Mouse (Mus musculus) CH12.LX (cell line): Measurements from ENCODE around the gene Chd4.

ENCODE experiments used
- CHD1 ChIP-seq: IDR thresholded peaks from 2 replicates; pipeline ENCODE4 v1.6.1; 2012; ENCODE audit warnings: low read depth, low read length, improper control_type of control experiment, inconsistent platforms
- CHD2 ChIP-seq: IDR thresholded peaks from 2 replicates; pipeline ENCODE4 v1.6.1; 2011; ENCODE audit warnings: low read length, improper control_type of control experiment
- CTCF ChIP-seq, 2 experiments: IDR thresholded peaks in 1 of 2; conservative IDR thresholded peaks in 1 of 2; 2 replicates each; pipeline ENCODE4 v1.5.1; 2011 to 2012; ENCODE audit warnings: low read depth in 2 of 2, low read length in 2 of 2, improper control_type of control experiment in 1 of 2, inconsistent platforms in 1 of 2, mild to moderate bottlenecking in 1 of 2, moderate library complexity in 1 of 2
- E2F4 ChIP-seq: IDR thresholded peaks from 2 replicates; pipeline ENCODE4 v1.6.1; 2011; ENCODE audit warnings: low read depth, low read length, improper control_type of control experiment; ENCODE audit not compliant: insufficient replicate concordance
- ETS1 ChIP-seq: conservative IDR thresholded peaks from 2 replicates; pipeline ENCODE4 v1.6.1; 2012; ENCODE audit warnings: low read depth, mild to moderate bottlenecking, inconsistent platforms, low read length, improper control_type of control experiment, moderate library complexity
- KAT2A ChIP-seq: IDR thresholded peaks from 2 replicates; pipeline ENCODE4 v1.6.1; 2012; ENCODE audit warnings: low read length, improper control_type of control experiment, inconsistent platforms; ENCODE audit not compliant: insufficient replicate concordance
- MAX ChIP-seq: IDR thresholded peaks from 2 replicates; pipeline ENCODE4 v1.6.1; 2011; ENCODE audit warnings: low read length, improper control_type of control experiment
- MAZ ChIP-seq: IDR thresholded peaks from 2 replicates; pipeline ENCODE4 v1.6.1; 2012; ENCODE audit warnings: low read depth, mild to moderate bottlenecking, inconsistent platforms, low read length, improper control_type of control experiment, moderate library complexity
- MXI1 ChIP-seq: IDR thresholded peaks from 2 replicates; pipeline ENCODE4 v1.6.1; 2011; ENCODE audit warnings: mild to moderate bottlenecking, low read depth, low read length, improper control_type of control experiment
- POLR2A ChIP-seq: IDR thresholded peaks from 2 replicates; pipeline ENCODE4 v1.6.1; 2011; ENCODE audit warnings: low read depth, mild to moderate bottlenecking, improper control_type of control experiment, low read length
- SMC3 ChIP-seq: IDR thresholded peaks from 2 replicates; pipeline ENCODE4 v1.6.1; 2011; ENCODE audit warnings: low read depth, low read length, improper control_type of control experiment
- USF2 ChIP-seq: conservative IDR thresholded peaks from 2 replicates; pipeline ENCODE4 v1.6.1; 2011; ENCODE audit warnings: low read depth, low read length, improper control_type of control experiment
- ZC3H11A ChIP-seq: IDR thresholded peaks from 2 replicates; pipeline ENCODE4 v1.6.1; 2012; ENCODE audit warnings: low read depth, mild to moderate bottlenecking, inconsistent platforms, low read length, improper control_type of control experiment
- ZNF384 ChIP-seq: IDR thresholded peaks from 2 replicates; pipeline ENCODE4 v1.6.1; 2012; ENCODE audit warnings: low read depth, low read length, improper control_type of control experiment, inconsistent platforms

- no peak for TF ChIP-seq POLR2A
- no peak for TF ChIP-seq CTCF (conservative IDR thresholded peaks at IDR 0.05 in 1 of 2, IDR thresholded peaks at IDR 0.05 in 1 of 2; ENCODE audit: low read depth in 2 of 2, low read length in 2 of 2)
- no peak for TF ChIP-seq KAT2A
- no peak for TF ChIP-seq ETS1
- TF ChIP-seq E2F4: no peak
- TF ChIP-seq MXI1: no peak
- no peak for TF ChIP-seq ZC3H11A
- TF ChIP-seq ZNF384: no peak
- no peak for TF ChIP-seq MAX
- TF ChIP-seq CHD2: no peak
- no peak for TF ChIP-seq MAZ
- no peak for TF ChIP-seq CHD1
- 0 out of 2 replicates have a peak, but pooled peaks have one; percentile 1 for TF ChIP-seq SMC3
- TF ChIP-seq USF2: no peak
These were observed 64.7 kb downstream of the Chd4 start for GRCm38 (mm10) chr6:125160558-125160853.
